Mouse (Mus musculus) hindbrain, embryonic 11.5 days (tissue): ENCODE measurements around the gene Cask. TPM values are rescaled to one million over a fixed set of nuclear protein-coding genes. Genes with fewer than 3 reads are reported as not detected.

Experiments used
- ATAC-seq: fragments of 200-750 bp; cut with Nextera tagmentation; 2 replicates; pipeline ENCODE4 v1.8.0; 2017; ENCODE audit warnings: mild to moderate bottlenecking, moderate TSS enrichment, moderate library complexity; ENCODE audit not compliant: low FRiP score
- DNase-seq: peaks from one replicate; pipeline ENCODE4 v3.0.0-alpha.2; 2015; ENCODE audit warnings: low spot score
- H3K27ac ChIP-seq: fragments of 300-500 bp; sonication (generic); 2 replicates; pipeline ENCODE4 v1.5.1; 2014; ENCODE audit warnings: mild to moderate bottlenecking, low read depth, low read length
- H3K27me3 ChIP-seq: fragments of 300-500 bp; sonication (generic); 2 replicates; pipeline ENCODE4 v1.6.1; 2014; ENCODE audit warnings: mild to moderate bottlenecking, low read length, moderate library complexity, mixed read lengths; ENCODE audit not compliant: control insufficient read depth, insufficient read depth
- H3K36me3 ChIP-seq: fragments of 300-500 bp; sonication (generic); 2 replicates; pipeline ENCODE4 v1.6.1; 2014; ENCODE audit warnings: mild to moderate bottlenecking, low read length, moderate library complexity, mixed read lengths; ENCODE audit not compliant: control insufficient read depth, insufficient read depth
- H3K4me1 ChIP-seq: fragments of 300-500 bp; sonication (generic); replicated peaks from 2 replicates; pipeline ENCODE4 v1.6.1; 2014; ENCODE audit warnings: low read length, mixed read lengths; ENCODE audit not compliant: control insufficient read depth, insufficient read depth
- H3K4me2 ChIP-seq: fragments of 300-500 bp; sonication (generic); replicated peaks from 2 replicates; pipeline ENCODE4 v1.6.1; 2014; ENCODE audit warnings: mild to moderate bottlenecking, low read depth, low read length
- H3K4me3 ChIP-seq: fragments of 300-500 bp; sonication (generic); 2 replicates; pipeline ENCODE4 v1.5.1; 2014; ENCODE audit warnings: low read depth, low read length
- H3K9ac ChIP-seq: fragments of 300-500 bp; sonication (generic); 2 replicates; pipeline ENCODE4 v1.6.1; 2014; ENCODE audit warnings: low read depth, low read length
- H3K9me3 ChIP-seq: fragments of 300-500 bp; sonication (generic); 2 replicates; pipeline ENCODE4 v1.6.1; 2016; ENCODE audit warnings: low read length; ENCODE audit not compliant: control insufficient read depth
- WGBS: fragments of 180-500 bp; shearing (Covaris S2); extraction: QIAGEN DNeasy Blood & Tissue Kit; methylation state at CpG from one replicate; pipeline ENCODE4 v1.1.7; 2014; 5-methylcytosine and 5-hydroxymethylcytosine counted together
- polyA plus RNA-seq: library from polyadenylated mRNA; unstranded; fragments of >200 nt; fragmentation: Nextera tagmentation; extraction: Ambion mirVana; gene quantifications from 2 replicates; pipeline ENCODE4 v1.2.1, GENCODE M21; 2014

Gene Cask
- polyA plus RNA-seq, 1 experiment from 2014 or later: 29.6 TPM

DNA sequence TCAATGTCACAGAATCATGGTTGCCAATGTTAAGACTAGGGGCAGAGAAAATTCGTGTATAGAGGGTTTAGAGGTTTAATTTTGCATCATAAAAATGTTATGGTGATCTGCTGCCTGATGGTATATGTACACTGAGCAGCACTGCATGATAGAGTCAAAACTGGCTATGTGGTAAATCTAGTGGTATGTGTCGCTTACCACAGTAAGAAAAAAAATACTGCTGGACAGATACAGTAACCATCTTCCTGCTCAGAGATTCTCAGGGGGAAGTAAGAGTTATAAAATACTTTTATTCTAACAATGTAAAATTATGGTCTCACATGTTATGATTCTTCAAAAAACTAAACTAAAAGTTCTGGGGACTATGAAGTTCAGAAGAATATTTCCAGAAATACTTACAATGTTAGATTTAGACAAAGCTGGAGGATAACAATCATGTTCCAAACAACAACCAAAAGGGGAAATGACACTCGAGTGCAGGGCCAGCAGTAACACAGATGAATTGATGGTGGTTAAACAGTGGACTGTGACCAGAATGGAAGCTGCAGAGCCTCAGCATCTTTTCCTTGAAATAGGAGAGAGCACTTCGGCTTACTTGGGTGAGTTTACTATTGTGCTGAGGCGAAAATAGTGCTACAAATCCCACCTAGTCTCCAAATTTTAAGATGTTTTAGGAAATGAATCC lies 219.4 kb downstream of the Cask start, which contains the start of gene Gpr34:
Gene Gpr34, plus strand, starts transcription at position 491 of the 685 bp plus-strand sequence.
- no peaks in the 10 kb centered on the region for H3K36me3 ChIP-seq
- ATAC-seq (no peak), DNase-seq (no peak)
- no peak within 1 kb of the TSS for H3K4me2 ChIP-seq
- no peak within 1 kb of the TSS for H3K9ac ChIP-seq
- H3K4me1 ChIP-seq: no peaks in the 10 kb centered on the region
- no peak within 1 kb of the TSS for H3K27ac ChIP-seq
- H3K27me3 ChIP-seq: no peaks in the 10 kb centered on the region
- no peaks in the 10 kb centered on the region for H3K9me3 ChIP-seq
- 75% methylated on average over 5 of the region's 5 CpGs for WGBS
- no peak within 1 kb of the TSS for H3K4me3 ChIP-seq

DNA sequence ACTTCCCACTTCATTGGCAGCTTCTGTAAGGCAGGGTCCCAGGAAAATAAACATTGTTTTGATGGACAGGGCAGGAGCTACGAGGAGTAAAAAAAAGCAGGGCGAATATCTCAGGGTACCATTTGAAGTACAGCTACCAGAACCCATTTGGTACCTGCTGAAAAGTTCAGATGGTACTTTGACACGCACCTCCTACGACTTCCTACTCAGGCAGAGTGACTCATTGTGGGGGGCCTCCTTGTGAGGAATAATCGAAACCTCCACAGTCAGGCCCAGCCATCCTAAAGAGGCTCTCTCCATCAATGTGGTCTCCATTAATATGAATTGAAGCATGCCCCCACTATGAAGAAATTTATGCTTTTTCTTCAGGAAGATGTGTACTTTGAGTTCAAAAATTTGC lies 228.5 kb downstream of the Cask start:
- ATAC-seq (no peak), DNase-seq (no peak)
- no peaks in the 10 kb centered on the region for H3K9me3 ChIP-seq
- no peak overlapping the region for H3K4me3 ChIP-seq
- 88% methylated on average over 5 of the region's 5 CpGs for WGBS
- H3K4me2 ChIP-seq: no peak overlapping the region
- no peaks in the 10 kb centered on the region for H3K4me1 ChIP-seq
- H3K27ac ChIP-seq: no peak overlapping the region
- no peaks in the 10 kb centered on the region; the same call in 1 of the 2 replicates for H3K27me3 ChIP-seq
- H3K9ac ChIP-seq: no peak overlapping the region
- H3K36me3 ChIP-seq: no peaks in the 10 kb centered on the region

DNA sequence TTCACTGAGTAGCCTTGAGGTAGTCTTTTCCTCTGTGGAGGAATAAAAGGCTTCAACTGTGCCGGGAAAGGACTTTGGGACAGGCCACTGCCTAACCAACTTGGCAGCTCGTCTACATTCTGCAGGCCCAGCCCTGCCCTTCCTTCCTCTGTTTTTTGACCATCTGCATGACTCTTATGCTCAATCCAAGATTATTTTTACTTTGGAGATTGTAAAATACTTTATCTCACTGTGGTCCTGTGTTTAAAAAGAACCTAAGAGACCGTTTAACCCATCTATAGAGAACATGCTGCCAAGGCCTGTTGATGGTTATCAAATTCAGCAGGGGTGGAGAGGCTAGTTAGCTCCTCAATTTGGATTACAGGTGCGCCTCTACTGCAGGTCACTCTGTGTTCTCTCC lies 229.7 kb downstream of the Cask start:
- H3K36me3 ChIP-seq: no peaks in the 10 kb centered on the region
- no peak overlapping the region for H3K4me2 ChIP-seq
- no peak for DNase-seq
- H3K4me1 ChIP-seq: no peaks in the 10 kb centered on the region
- no peak overlapping the region for H3K27ac ChIP-seq
- WGBS: 85% methylated on average over 4 of the region's 4 CpGs
- no peak overlapping the region for H3K9ac ChIP-seq
- no peak overlapping the region for H3K4me3 ChIP-seq
- no peaks in the 10 kb centered on the region for H3K9me3 ChIP-seq
- ATAC-seq: no peak
- H3K27me3 ChIP-seq: no peaks in the 10 kb centered on the region; the same call in 1 of the 2 replicates

DNA sequence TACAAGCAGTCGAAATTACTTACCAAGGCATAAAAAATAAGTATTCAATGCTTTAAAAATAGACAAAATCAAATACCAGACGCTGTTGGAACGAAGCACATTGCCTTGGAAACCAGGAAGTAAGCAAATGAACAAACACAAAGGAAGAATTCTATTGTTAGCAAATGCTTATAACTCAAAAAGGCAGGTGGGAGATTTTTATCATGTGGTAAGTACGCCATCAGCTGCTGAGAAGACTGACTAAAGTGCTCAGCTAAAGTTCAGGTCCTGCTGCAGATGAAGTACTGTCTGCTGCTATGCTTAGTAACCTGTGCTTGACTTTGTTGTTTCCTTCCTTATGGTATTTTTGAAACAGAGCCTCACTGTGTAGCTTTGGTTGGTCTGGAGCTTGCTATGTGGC lies 232.7 kb downstream of the Cask start:
- no peak for DNase-seq
- Histone ChIP-seq H3K27ac (no peak overlapping the region), H3K4me2 (no peak overlapping the region), H3K4me3 (no peak overlapping the region), H3K27me3 (no peaks in the 10 kb centered on the region; the same call in 1 of the 2 replicates), H3K4me1 (no peaks in the 10 kb centered on the region), H3K9me3 (no peaks in the 10 kb centered on the region), H3K36me3 (no peaks in the 10 kb centered on the region), H3K9ac (no peak overlapping the region)
- WGBS: 74% methylated on average over 4 of the region's 4 CpGs
- no peak for ATAC-seq

DNA sequence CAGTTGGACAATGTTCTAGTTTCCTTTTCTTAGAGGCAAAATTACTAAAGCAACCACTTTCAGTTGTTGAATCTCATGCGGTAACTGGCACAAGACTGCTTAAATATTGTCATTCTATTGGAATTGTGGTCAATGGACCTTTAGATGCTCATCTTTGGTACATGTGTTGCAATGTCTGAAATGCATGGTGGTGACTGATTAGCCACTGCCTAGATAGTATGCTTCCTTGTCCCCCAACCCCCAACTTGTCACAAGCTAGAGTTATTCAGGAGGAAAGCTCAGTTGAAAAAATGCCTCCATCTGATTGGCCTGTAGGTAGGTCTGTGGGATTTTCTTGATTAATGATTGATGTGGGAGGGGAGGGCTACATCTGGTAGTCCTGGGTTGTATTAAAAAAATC lies 233.9 kb downstream of the Cask start:
- Histone ChIP-seq H3K9me3 (no peaks in the 10 kb centered on the region), H3K27ac (no peak overlapping the region), H3K4me3 (no peak overlapping the region), H3K9ac (no peak overlapping the region), H3K36me3 (no peaks in the 10 kb centered on the region), H3K4me1 (no peaks in the 10 kb centered on the region), H3K4me2 (no peak overlapping the region), H3K27me3 (no peaks in the 10 kb centered on the region; the same call in 1 of the 2 replicates)
- ATAC-seq: no peak
- no peak for DNase-seq
- 96% methylated on average over 1 of the region's 1 CpGs for WGBS

DNA sequence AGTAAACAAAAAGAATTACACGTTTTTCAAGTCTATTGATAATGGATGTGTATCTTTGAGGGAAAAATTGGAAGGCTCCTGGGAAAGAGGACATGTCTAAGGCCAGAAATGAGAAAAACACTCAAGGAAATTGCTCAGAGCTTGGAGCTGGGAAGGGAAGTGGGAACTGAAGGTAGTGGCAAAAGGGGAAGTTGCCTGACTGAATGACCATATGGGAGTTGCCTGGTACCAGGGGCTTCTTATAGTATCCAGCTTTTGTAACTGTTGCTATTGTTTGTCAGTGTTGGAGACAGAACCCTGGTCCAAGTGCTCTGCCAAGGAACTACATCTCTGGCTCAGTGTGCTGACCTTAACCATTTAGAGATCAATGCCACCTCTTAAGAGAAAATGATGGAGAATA lies 234.4 kb downstream of the Cask start:
- no peaks in the 10 kb centered on the region for H3K36me3 ChIP-seq
- H3K4me2 ChIP-seq: no peak overlapping the region
- ATAC-seq: no peak
- H3K4me1 ChIP-seq: no peaks in the 10 kb centered on the region
- H3K9ac ChIP-seq: no peak overlapping the region
- no peak for DNase-seq
- H3K9me3 ChIP-seq: no peaks in the 10 kb centered on the region
- H3K27me3 ChIP-seq: no peaks in the 10 kb centered on the region; the same call in 1 of the 2 replicates
- H3K27ac ChIP-seq: no peak overlapping the region
- 80% methylated on average over 1 of the region's 1 CpGs for WGBS
- H3K4me3 ChIP-seq: no peak overlapping the region

DNA sequence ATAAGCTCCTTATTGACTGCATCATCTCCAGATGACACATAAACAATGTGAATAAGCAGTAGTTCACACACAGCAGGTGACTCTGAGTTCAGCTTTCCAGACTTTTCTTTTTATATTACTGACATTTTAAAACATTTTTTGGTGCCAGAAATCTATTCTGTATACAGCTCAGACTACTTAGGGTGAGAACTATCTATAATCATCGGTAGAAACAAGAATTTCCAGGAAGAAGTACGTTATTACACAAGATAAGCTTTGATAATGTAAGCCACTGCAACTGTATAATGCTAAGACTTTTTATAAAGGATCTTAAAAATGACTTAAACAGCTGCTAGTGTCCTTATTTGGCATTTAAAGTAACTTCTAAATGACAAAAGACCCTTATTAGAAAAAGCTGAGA lies 239.1 kb downstream of the Cask start:
- ATAC-seq: no peak
- Histone ChIP-seq H3K27me3 (no peaks in the 10 kb centered on the region), H3K9me3 (no peaks in the 10 kb centered on the region), H3K36me3 (no peaks in the 10 kb centered on the region), H3K4me3 (no peak overlapping the region), H3K27ac (no peak overlapping the region), H3K9ac (no peak overlapping the region), H3K4me2 (no peak overlapping the region), H3K4me1 (no peaks in the 10 kb centered on the region)
- WGBS: 83% methylated on average over 2 of the region's 2 CpGs
- DNase-seq: no peak

DNA sequence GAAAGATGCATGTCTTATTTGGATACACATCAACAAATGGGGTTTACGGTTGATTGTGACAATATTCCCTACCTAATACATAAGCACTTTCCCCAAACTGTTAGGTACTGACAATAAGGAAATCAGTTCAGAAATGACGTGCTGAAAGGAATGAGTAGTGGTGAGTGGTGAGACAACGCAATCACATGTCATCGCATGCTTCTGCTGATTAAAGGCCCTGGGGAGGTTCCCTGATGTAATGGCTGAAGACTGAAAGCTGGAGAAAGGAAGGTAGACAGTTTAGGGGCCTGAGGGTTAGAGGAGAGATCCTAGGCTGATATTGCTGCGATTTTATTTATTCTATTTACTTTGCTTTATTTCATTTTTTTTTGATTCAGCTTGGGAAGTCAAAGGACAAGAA lies 240.1 kb downstream of the Cask start:
- no peak for DNase-seq
- no peak for ATAC-seq
- Histone ChIP-seq H3K9me3 (no peaks in the 10 kb centered on the region), H3K27ac (no peak overlapping the region), H3K4me2 (no peak overlapping the region), H3K36me3 (no peaks in the 10 kb centered on the region), H3K4me3 (no peak overlapping the region), H3K9ac (no peak overlapping the region), H3K27me3 (no peaks in the 10 kb centered on the region), H3K4me1 (no peaks in the 10 kb centered on the region)
- 92% methylated on average over 5 of the region's 5 CpGs for WGBS

DNA sequence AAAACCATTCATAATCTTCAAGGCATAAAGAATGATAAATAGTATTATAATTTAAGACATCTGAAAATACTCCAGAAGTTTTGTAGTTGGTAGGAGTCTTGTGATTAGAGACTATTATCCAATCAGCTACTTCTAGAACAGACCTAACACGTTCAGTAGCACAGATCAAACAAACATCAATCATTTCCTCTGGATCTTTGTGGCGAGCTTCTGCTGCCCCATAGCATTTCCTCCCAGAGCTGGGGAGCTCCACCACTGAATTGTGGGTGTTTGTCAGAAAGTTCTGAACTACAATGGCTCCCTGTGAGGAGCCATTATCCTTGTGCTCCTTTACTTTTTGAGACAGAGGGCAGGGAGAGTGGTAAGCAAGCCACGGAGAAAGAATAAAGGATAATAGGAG lies 243.4 kb downstream of the Cask start:
- WGBS: 30% methylated on average over 3 of the region's 3 CpGs

More for the DNA sequence above, 243.4 kb downstream of the Cask start:
- Histone ChIP-seq H3K27ac (no peak overlapping the region), H3K9me3 (no peaks in the 10 kb centered on the region), H3K36me3 (no peaks in the 10 kb centered on the region), H3K9ac (no peak overlapping the region), H3K27me3 (no peaks in the 10 kb centered on the region), H3K4me3 (no peak overlapping the region), H3K4me2 (no peak overlapping the region), H3K4me1 (no peaks in the 10 kb centered on the region)
- ATAC-seq: no peak
- no peak for DNase-seq
